Mouse (Mus musculus): Measurements from ENCODE around the gene Gpd1. TPM values are rescaled to one million over a fixed set of nuclear protein-coding genes. Genes with fewer than 3 reads are reported as not detected.
A peak's percentile ranks its signal among the peaks of the same experiment; 100 is the strongest.

Gpd1 gene
- polyA plus RNA-seq (2012; rRNA removed): 130 and 143 TPM in 2 replicates

DNA sequence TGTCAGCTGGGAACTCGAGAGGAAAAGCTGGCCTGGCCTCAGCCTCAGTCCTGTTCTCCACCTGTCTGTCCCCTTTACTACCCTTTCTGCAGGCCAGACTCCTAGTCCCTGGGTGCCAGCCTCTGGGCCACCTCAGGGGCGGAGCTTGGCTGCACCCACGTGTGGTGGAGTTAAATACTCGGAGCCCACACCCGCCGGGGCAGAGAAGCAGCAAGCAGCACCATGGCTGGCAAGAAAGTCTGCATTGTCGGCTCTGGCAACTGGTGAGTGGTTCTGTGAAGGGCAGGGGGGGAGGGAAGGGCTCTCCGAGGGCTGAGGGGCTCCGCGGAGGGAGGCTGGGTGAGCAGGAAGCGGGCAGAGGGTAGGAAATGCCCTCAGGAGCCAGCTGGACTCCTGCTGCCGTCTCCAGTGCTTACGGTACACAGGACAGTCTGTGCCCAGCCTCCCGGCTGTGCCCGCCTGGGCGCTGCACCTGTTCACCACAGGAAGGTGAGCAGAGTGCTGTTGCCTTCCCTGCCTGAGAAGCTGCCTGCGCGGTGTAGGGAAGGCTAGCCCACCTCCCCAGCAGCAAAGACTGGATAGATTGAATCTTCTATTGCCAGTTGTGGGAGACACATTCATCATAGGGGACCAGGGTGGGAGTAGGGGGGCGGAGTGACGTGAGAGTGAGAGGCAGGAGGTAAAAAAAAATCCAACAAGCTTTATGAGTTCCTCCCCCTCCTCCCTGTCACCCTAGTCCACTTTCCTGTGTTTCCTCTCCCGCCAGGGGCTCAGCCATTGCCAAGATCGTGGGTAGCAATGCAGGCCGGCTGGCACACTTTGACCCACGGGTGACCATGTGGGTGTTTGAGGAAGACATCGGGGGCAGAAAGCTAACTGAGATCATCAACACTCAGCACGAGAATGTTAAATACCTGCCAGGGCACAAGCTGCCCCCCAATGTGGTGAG is at the start of gene Gpd1:
Gene Gpd1 (plus strand): TSS at position 130 of the 949 bp plus-strand sequence.
- TF ChIP-seq CTCF (IDR thresholded peaks at IDR 0.05; ENCODE audit: borderline replicate concordance, insufficient read depth, low read depth, low read length) (no peak), POLR2A (IDR thresholded peaks at IDR 0.05; ENCODE audit: borderline replicate concordance, insufficient read depth, low read length) (peak; percentile 85)

DNA sequence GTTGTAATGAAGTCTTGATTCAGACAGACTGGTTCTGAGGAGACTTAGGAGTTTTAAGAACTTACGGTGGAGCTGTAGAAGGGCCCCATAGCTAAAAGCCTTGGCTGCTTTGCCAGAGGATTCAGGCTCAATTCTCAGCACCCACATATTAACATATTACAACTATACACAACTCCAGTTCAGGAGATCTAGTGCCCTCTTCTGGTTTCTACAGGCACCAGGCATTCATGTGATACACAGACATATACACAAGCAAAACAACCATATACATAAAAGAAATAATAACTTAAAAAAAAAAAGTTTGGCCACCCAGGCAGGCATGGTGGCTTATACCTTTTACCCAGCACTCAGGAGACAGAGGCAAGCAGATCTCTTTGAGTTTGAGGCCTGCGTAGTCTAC is 49.8 kb upstream of the Gpd1 start:
- no peak for DNase-seq
- H3K4me1 ChIP-seq (ENCODE audit: control insufficient read depth, insufficient read depth, low read length): peaks cover 30% of the 10 kb centered on the region
- H3K4me3 ChIP-seq (replicated peaks; ENCODE audit: insufficient read depth, low read depth, low read length): no peak overlapping the region
- WGBS: 99% methylated on average over 2 of the region's 2 CpGs
- H3K27me3 ChIP-seq (ENCODE audit: control insufficient read depth, insufficient read depth, low read length): no peaks in the 10 kb centered on the region
- TF ChIP-seq CTCF (IDR thresholded peaks at IDR 0.05; ENCODE audit: borderline replicate concordance, insufficient read depth, low read depth, low read length) (no peak), POLR2A (IDR thresholded peaks at IDR 0.05; ENCODE audit: borderline replicate concordance, insufficient read depth, low read length) (no peak)
- H3K27ac ChIP-seq (ENCODE audit: insufficient read depth, low read length): no peak overlapping the region

More for the DNA sequence above, at the start of gene Gpd1:
- Histone ChIP-seq H3K27ac (ENCODE audit: insufficient read depth, low read length) (peak within 1 kb of the TSS; percentile 95), H3K4me3 (replicated peaks; ENCODE audit: insufficient read depth, low read depth, low read length) (peak within 1 kb of the TSS; percentile 52), H3K4me1 (ENCODE audit: control insufficient read depth, insufficient read depth, low read length) (peaks cover 44% of the 10 kb centered on the region), H3K27me3 (ENCODE audit: control insufficient read depth, insufficient read depth, low read length) (no peaks in the 10 kb centered on the region)
- peak; percentile 88 to 89 for DNase-seq
- 5% methylated on average over 26 of the region's 26 CpGs for WGBS

DNA sequence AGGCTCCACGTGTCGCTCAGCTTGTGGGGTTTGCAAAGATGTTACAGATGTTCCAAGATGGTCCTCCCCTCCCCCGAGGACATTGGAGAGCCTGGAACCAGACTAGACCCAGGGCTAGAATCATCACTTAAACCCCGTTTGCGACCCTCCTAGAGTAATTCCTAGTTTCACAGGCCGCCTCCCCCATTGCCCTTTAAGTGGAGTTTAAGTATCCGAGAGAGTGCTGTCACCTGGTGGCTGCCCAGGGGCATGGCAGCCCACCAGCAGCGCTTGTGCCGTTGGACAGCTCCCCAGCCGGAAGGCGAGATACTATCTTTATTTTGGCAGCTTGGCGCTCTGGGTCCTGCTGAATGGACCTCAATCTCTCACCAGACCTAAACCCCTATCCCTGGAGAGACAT is 48.4 kb upstream of the Gpd1 start:
- peaks cover 41% of the 10 kb centered on the region for H3K4me1 ChIP-seq (ENCODE audit: control insufficient read depth, insufficient read depth, low read length)
- TF ChIP-seq CTCF (IDR thresholded peaks at IDR 0.05; ENCODE audit: borderline replicate concordance, insufficient read depth, low read depth, low read length) (peak; percentile 97), POLR2A (IDR thresholded peaks at IDR 0.05; ENCODE audit: borderline replicate concordance, insufficient read depth, low read length) (no peak)
- peak overlapping the region; percentile 79 for H3K27ac ChIP-seq (ENCODE audit: insufficient read depth, low read length)
- WGBS: 4% methylated on average over 12 of the region's 12 CpGs
- no peaks in the 10 kb centered on the region for H3K27me3 ChIP-seq (ENCODE audit: control insufficient read depth, insufficient read depth, low read length)
- peak; percentile 83 to 86 for DNase-seq
- no peak overlapping the region for H3K4me3 ChIP-seq (replicated peaks; ENCODE audit: insufficient read depth, low read depth, low read length)

DNA sequence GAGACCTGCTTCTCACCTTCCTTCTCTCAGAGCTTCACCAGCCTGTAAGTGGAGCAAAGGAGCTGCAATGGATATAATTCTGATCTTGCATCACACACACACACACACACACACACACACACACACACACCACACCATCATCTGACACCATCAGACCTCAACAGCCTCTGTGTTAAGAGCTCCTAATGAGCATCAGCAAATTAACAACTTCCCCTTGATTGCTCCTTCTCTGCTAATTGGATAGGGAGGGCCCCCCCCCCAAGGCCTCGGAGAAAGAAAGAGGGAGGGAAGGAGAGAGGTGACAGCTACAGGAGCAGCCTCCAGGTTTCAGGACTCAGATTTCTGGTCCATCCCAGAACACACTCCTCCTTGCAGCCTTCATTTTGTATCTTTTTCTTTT is 47.9 kb upstream of the Gpd1 start:
- peak overlapping the region; percentile 98 for H3K27ac ChIP-seq (ENCODE audit: insufficient read depth, low read length)
- no peak for DNase-seq
- WGBS: 0% methylated on average over 1 of the region's 1 CpGs
- no peaks in the 10 kb centered on the region for H3K27me3 ChIP-seq (ENCODE audit: control insufficient read depth, insufficient read depth, low read length)
- TF ChIP-seq POLR2A (IDR thresholded peaks at IDR 0.05; ENCODE audit: borderline replicate concordance, insufficient read depth, low read length) (no peak), CTCF (IDR thresholded peaks at IDR 0.05; ENCODE audit: borderline replicate concordance, insufficient read depth, low read depth, low read length) (no peak)
- no peak overlapping the region for H3K4me3 ChIP-seq (replicated peaks; ENCODE audit: insufficient read depth, low read depth, low read length)
- peaks cover 38% of the 10 kb centered on the region for H3K4me1 ChIP-seq (ENCODE audit: control insufficient read depth, insufficient read depth, low read length)

DNA sequence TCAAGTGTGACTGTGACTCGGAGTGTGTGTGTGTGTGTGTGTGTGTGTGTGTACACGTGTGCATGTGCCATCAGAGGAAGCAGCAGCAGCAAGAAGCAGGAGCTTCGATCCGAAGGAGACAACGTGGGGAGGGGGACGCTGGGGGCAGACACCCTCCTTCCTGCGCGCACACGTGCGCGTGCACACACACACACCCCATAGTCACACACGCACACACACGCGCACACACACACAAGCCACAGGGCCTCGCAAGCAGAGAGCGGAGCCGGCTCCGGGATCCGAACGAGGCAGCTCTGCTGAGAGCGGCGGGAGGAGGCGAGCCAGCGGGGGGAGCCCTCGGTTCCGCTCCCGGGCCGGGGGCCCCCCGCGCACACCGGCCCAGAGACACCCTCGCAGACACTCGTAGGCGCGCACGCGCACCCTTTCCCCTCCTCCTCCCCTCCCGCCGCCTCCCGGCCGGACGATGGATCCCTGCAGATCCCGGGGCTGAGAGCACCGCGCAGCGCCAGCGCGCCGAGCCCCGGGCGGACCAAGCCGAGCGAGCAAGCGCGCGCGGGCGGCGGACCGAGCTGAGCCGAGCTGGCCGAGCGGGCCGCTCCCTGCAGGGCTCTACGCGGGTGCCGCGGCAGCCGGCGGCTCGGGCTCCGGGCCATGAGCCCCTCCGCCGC is 47.0 kb upstream of the Gpd1 start, which contains the start of gene Asic1:
Gene Asic1 (plus strand): TSS at position 215 of the 668 bp plus-strand sequence.
- under 1% methylated on average over 73 of the region's 74 CpGs for WGBS

DNA sequence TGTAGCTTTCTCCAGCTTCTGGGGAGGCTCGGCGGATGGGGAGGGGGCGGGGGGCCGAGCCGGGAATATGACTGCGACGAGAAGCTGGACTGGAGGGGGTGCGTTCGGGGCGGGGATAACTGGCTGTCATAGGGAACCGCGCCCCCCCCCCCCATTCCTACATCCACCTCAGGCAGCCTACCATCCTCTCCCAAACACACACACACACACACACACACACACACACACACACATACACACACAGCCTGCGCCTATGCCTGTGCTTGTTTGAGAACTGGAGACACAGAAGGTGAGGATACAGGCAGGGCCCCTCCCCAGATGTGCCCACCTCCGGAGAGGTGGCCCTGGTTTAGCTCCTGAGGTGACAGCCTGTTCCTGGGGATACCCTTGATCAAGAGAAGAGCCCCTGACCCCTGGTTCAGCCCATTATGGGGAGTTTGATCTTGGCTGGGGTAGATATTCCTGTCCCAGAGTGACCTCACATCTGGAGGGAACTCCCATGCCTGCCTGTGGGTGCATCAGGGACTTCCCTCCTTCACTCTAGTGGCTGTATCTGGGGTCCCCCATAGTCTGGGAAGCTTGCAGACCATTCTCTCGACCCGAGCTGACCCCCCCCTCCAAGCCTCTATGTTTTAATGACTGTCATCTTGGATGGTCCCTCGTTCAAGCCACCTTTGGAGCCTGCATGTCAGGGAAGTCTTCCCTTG is 46.2 kb upstream of the Gpd1 start:
- Histone ChIP-seq H3K27me3 (ENCODE audit: control insufficient read depth, insufficient read depth, low read length) (no peaks in the 10 kb centered on the region), H3K4me1 (ENCODE audit: control insufficient read depth, insufficient read depth, low read length) (peaks cover 51% of the 10 kb centered on the region), H3K27ac (ENCODE audit: insufficient read depth, low read length) (peak overlapping the region; percentile 98), H3K4me3 (replicated peaks; ENCODE audit: insufficient read depth, low read depth, low read length) (peak overlapping the region; percentile 47)
- no peak for TF ChIP-seq POLR2A (IDR thresholded peaks at IDR 0.05; ENCODE audit: borderline replicate concordance, insufficient read depth, low read length)
- no peak for TF ChIP-seq CTCF (IDR thresholded peaks at IDR 0.05; ENCODE audit: borderline replicate concordance, insufficient read depth, low read depth, low read length)
- DNase-seq: peak; percentile 39 to 57
- 5% methylated on average over 14 of the region's 17 CpGs for WGBS

More for the DNA sequence above, 47.0 kb upstream of the Gpd1 start, which contains the start of gene Asic1:
- H3K27me3 ChIP-seq (ENCODE audit: control insufficient read depth, insufficient read depth, low read length): no peaks in the 10 kb centered on the region
- H3K4me1 ChIP-seq (ENCODE audit: control insufficient read depth, insufficient read depth, low read length): peaks cover 44% of the 10 kb centered on the region
- peak within 1 kb of the TSS; percentile 47 for H3K4me3 ChIP-seq (replicated peaks; ENCODE audit: insufficient read depth, low read depth, low read length)
- peak; percentile 88 to 90 for DNase-seq
- TF ChIP-seq CTCF (IDR thresholded peaks at IDR 0.05; ENCODE audit: borderline replicate concordance, insufficient read depth, low read depth, low read length) (no peak), POLR2A (IDR thresholded peaks at IDR 0.05; ENCODE audit: borderline replicate concordance, insufficient read depth, low read length) (peak; percentile 37; the same call in 1 of the 2 replicates)
- H3K27ac ChIP-seq (ENCODE audit: insufficient read depth, low read length): peak within 1 kb of the TSS; percentile 98

DNA sequence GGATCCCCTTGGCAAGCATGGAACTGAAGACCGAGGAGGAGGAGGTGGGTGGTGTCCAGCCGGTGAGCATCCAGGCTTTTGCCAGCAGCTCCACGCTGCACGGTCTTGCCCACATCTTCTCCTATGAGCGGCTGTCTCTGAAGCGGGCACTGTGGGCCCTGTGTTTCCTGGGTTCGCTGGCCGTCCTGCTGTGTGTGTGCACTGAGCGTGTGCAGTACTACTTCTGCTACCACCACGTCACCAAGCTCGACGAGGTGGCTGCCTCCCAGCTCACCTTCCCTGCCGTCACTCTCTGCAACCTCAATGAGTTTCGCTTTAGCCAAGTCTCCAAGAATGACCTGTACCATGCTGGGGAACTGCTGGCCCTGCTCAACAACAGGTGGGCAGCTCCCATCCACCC is 45.5 kb upstream of the Gpd1 start:
- peak; percentile 58 to 59 for DNase-seq
- Histone ChIP-seq H3K4me1 (ENCODE audit: control insufficient read depth, insufficient read depth, low read length) (peaks cover 55% of the 10 kb centered on the region), H3K27ac (ENCODE audit: insufficient read depth, low read length) (peak overlapping the region; percentile 18; the same call in 1 of the 2 replicates), H3K4me3 (replicated peaks; ENCODE audit: insufficient read depth, low read depth, low read length) (peak overlapping the region; percentile 47), H3K27me3 (ENCODE audit: control insufficient read depth, insufficient read depth, low read length) (no peaks in the 10 kb centered on the region)
- TF ChIP-seq CTCF (IDR thresholded peaks at IDR 0.05; ENCODE audit: borderline replicate concordance, insufficient read depth, low read depth, low read length) (no peak), POLR2A (IDR thresholded peaks at IDR 0.05; ENCODE audit: borderline replicate concordance, insufficient read depth, low read length) (no peak)
- WGBS: 14% methylated on average over 14 of the region's 14 CpGs
